Mouse (Mus musculus): ENCODE results near the gene Ssu2. TPM values are rescaled to one million over a fixed set of nuclear protein-coding genes. Genes with fewer than 3 reads are reported as not detected.

Ssu2 gene
- polyA plus RNA-seq, 1 experiment from 2014 or later = 0.06 TPM

DNA sequence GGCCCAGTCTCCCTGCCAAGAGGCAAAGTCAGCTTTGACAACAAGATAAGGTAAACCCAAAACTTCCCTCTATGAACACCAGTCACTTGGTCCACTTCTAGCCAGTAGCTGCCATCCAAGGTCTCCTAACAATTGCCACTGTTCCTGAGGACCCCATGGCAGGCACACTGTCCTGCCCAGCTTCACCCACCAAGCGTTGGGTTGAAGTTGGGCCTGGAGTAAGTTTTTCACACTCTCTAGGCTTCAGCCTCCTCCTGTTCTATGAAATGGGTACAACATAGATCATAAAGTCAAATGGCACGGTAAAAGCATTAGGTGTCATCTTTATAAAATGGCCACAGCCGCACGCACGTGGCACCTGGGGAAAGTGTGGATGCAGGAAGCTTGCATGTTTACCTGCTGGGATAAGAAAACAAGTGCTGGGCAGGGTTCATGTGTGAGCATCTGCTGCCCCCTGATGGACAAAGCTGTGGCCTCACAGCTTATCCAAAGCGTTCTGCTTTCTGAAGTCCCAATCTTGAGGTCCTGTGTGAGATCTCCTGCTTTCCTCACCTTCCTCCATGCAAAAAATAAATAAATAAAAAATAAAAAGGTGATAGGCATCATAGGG, 25.4 kb downstream of the Ssu2 start:
- H3K27ac ChIP-seq (ENCODE audit: low read length) = no peak overlapping the region
- no peak for ATAC-seq (ENCODE audit: low read depth)
- no peak overlapping the region for H3K4me2 ChIP-seq (ENCODE audit: low read depth, low read length)
- H3K36me3 ChIP-seq (ENCODE audit: control insufficient read depth, insufficient read depth) = no peaks in the 10 kb centered on the region
- no peaks in the 10 kb centered on the region for H3K9me3 ChIP-seq (replicated peaks; ENCODE audit: control insufficient read depth, low read length)
- no peak overlapping the region for H3K4me3 ChIP-seq (ENCODE audit: low read depth, low read length)
- H3K4me1 ChIP-seq (ENCODE audit: control insufficient read depth, low read depth, low read length) = no peaks in the 10 kb centered on the region
- 28% methylated on average over 6 of the region's 6 CpGs for WGBS (ENCODE audit: insufficient replicate concordance)
- H3K9ac ChIP-seq (ENCODE audit: low read depth, low read length) = no peak overlapping the region
- H3K27me3 ChIP-seq (ENCODE audit: control insufficient read depth, insufficient read depth, low read depth, low read length) = no peaks in the 10 kb centered on the region

DNA sequence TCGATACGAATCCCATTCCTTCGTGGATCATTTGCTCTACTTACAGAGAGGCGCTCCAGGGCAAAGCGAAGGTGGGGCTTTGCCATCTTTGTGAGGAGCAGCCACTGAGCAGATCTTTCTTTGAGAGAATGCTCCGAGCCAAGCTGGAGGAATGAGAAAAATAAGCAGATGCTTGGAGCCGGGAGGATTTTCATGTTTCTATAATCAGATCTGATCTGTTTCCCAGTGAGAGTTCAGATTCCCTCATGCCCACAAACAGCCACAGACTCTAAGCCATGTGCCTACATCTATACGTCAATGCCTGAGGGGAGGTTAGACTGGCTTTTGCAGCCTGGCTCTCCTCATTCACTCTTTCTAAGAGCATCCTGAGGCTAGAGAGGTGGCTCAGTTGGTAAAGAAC, 27.1 kb downstream of the Ssu2 start:
- H3K4me1 ChIP-seq (ENCODE audit: control insufficient read depth, low read depth, low read length) = no peaks in the 10 kb centered on the region
- H3K27ac ChIP-seq (ENCODE audit: low read length) = no peak overlapping the region
- no peak overlapping the region for H3K4me3 ChIP-seq (ENCODE audit: low read depth, low read length)
- ATAC-seq (ENCODE audit: low read depth) = no peak
- no peaks in the 10 kb centered on the region for H3K36me3 ChIP-seq (ENCODE audit: control insufficient read depth, insufficient read depth)
- no peak overlapping the region for H3K4me2 ChIP-seq (ENCODE audit: low read depth, low read length)
- no peaks in the 10 kb centered on the region for H3K27me3 ChIP-seq (ENCODE audit: control insufficient read depth, insufficient read depth, low read depth, low read length)
- WGBS (ENCODE audit: insufficient replicate concordance) = 72% methylated on average over 8 of the region's 8 CpGs
- H3K9me3 ChIP-seq (replicated peaks; ENCODE audit: control insufficient read depth, low read length) = no peaks in the 10 kb centered on the region
- H3K9ac ChIP-seq (ENCODE audit: low read depth, low read length) = no peak overlapping the region

DNA sequence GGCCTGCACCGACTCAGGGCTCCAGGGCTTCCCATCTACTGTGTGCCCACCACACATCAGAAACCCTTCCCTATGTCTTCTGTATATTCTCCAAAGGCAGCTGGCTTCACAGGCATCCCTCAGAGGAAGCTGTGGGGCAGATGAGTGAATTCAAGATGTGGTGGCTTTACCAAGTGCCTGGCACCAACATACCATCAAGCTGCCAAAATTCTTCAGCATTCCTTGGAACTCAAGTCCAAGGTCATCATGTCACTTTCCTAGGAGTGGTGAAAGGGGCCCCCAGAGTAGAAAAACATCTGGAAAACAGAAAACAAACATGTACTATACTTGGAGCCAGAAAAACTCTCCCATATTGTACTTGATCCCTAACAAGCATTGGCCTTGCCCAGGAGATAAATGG, 28.5 kb downstream of the Ssu2 start:
- 72% methylated on average over 1 of the region's 1 CpGs for WGBS (ENCODE audit: insufficient replicate concordance)
- H3K9ac ChIP-seq (ENCODE audit: low read depth, low read length) = no peak overlapping the region
- H3K27me3 ChIP-seq (ENCODE audit: control insufficient read depth, insufficient read depth, low read depth, low read length) = no peaks in the 10 kb centered on the region
- no peak overlapping the region for H3K4me2 ChIP-seq (ENCODE audit: low read depth, low read length)
- H3K4me3 ChIP-seq (ENCODE audit: low read depth, low read length) = no peak overlapping the region
- H3K9me3 ChIP-seq (replicated peaks; ENCODE audit: control insufficient read depth, low read length) = no peaks in the 10 kb centered on the region
- H3K36me3 ChIP-seq (ENCODE audit: control insufficient read depth, insufficient read depth) = no peaks in the 10 kb centered on the region
- ATAC-seq (ENCODE audit: low read depth) = no peak
- H3K4me1 ChIP-seq (ENCODE audit: control insufficient read depth, low read depth, low read length) = no peaks in the 10 kb centered on the region
- H3K27ac ChIP-seq (ENCODE audit: low read length) = no peak overlapping the region

DNA sequence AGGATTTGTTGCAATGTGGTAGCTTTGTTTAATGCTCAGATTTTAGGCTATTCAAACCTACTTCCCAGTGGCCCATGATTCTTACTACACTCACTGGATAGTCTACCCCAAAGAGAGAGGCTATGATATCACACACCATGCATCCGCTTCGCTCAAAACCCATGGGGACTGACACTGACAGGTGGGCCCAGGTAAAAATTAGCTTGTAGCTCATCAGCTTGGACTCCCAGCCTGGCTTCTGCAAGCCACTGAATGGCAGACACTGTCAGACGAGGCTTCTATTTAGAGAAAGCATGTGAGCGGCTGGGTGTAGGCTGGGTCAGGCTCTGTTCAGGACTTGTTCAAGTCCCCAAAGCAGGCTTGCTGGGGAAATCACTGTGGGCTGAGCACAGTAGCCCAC, 37.4 kb downstream of the Ssu2 start:
- Histone ChIP-seq H3K4me1 (ENCODE audit: control insufficient read depth, low read depth, low read length) (no peaks in the 10 kb centered on the region), H3K9ac (ENCODE audit: low read depth, low read length) (no peak overlapping the region), H3K27me3 (ENCODE audit: control insufficient read depth, insufficient read depth, low read depth, low read length) (no peaks in the 10 kb centered on the region), H3K9me3 (replicated peaks; ENCODE audit: control insufficient read depth, low read length) (no peaks in the 10 kb centered on the region), H3K27ac (ENCODE audit: low read length) (no peak overlapping the region), H3K36me3 (ENCODE audit: control insufficient read depth, insufficient read depth) (no peaks in the 10 kb centered on the region), H3K4me2 (ENCODE audit: low read depth, low read length) (no peak overlapping the region), H3K4me3 (ENCODE audit: low read depth, low read length) (no peak overlapping the region)
- no peak for ATAC-seq (ENCODE audit: low read depth)
- 65% methylated on average over 4 of the region's 4 CpGs for WGBS (ENCODE audit: insufficient replicate concordance)

DNA sequence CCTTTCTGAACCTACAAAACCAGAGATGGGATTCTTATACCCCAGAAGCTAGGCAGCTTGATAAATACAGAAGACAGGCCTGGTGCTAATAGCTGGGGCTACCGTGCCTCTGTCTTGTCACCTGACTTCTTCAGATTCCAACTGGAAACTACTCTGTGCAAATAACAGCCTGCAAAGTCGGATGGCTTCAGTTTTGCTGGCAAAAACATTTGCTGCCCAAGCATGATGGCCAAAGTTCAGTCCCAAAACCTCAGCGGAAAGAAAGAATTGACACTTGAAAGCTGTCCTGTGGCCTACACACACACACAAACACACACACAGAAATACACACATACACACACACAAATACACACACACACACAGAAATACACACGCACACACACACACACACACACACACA, 48.8 kb downstream of the Ssu2 start:
- Histone ChIP-seq H3K9ac (ENCODE audit: low read depth, low read length) (no peak overlapping the region), H3K4me2 (ENCODE audit: low read depth, low read length) (no peak overlapping the region), H3K27me3 (ENCODE audit: control insufficient read depth, insufficient read depth, low read depth, low read length) (no peaks in the 10 kb centered on the region), H3K36me3 (ENCODE audit: control insufficient read depth, insufficient read depth) (no peaks in the 10 kb centered on the region), H3K9me3 (replicated peaks; ENCODE audit: control insufficient read depth, low read length) (no peaks in the 10 kb centered on the region), H3K27ac (ENCODE audit: low read length) (no peak overlapping the region), H3K4me3 (ENCODE audit: low read depth, low read length) (no peak overlapping the region), H3K4me1 (ENCODE audit: control insufficient read depth, low read depth, low read length) (no peaks in the 10 kb centered on the region)
- no peak for ATAC-seq (ENCODE audit: low read depth)
- WGBS (ENCODE audit: insufficient replicate concordance) = 55% methylated on average over 4 of the region's 4 CpGs

DNA sequence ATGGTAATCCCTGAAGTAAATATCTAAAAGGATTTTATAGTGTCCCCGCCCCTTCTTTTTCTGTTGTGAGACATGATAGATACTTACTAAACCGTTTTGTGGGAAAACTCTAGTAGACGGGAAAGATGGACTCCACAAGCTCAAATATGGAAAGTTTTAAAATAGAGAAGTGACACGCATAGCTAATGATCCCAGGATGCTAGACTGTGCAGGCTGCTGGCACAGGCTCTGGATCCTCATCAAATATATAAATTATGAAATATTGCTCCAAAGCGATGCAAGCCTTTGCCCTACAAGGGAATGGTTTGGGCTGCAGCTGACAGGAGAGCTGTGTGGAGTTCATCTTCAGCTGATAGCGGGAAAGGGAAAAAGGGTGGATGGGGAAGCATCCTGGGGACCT, 50.2 kb downstream of the Ssu2 start:
- Histone ChIP-seq H3K9me3 (replicated peaks; ENCODE audit: control insufficient read depth, low read length) (no peaks in the 10 kb centered on the region), H3K4me1 (ENCODE audit: control insufficient read depth, low read depth, low read length) (no peaks in the 10 kb centered on the region), H3K27ac (ENCODE audit: low read length) (no peak overlapping the region), H3K36me3 (ENCODE audit: control insufficient read depth, insufficient read depth) (no peaks in the 10 kb centered on the region), H3K9ac (ENCODE audit: low read depth, low read length) (no peak overlapping the region), H3K4me3 (ENCODE audit: low read depth, low read length) (no peak overlapping the region), H3K27me3 (ENCODE audit: control insufficient read depth, insufficient read depth, low read depth, low read length) (no peaks in the 10 kb centered on the region), H3K4me2 (ENCODE audit: low read depth, low read length) (no peak overlapping the region)
- 58% methylated on average over 6 of the region's 6 CpGs for WGBS (ENCODE audit: insufficient replicate concordance)
- no peak for ATAC-seq (ENCODE audit: low read depth)

DNA sequence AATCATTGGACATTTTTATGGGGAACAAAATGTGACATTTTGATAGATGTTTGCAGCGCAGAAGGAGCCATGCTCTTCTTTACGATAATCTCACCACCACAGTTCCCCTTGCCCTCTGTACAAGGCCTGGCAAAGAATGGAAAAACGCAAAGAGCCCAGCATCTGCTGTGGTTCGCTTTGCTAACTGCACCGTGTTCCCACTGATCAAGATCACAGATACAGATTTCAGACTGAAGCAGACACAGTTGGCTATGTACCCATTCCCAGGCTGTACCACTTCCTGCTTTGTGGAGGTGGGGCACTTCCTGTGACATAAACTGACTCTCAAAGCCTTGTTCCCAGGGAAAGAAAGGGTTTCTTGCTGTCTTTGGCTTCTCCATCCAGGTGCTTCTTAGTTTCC, 53.9 kb downstream of the Ssu2 start:
- ATAC-seq (ENCODE audit: low read depth) = no peak
- Histone ChIP-seq H3K36me3 (ENCODE audit: control insufficient read depth, insufficient read depth) (no peaks in the 10 kb centered on the region), H3K9me3 (replicated peaks; ENCODE audit: control insufficient read depth, low read length) (no peaks in the 10 kb centered on the region), H3K27ac (ENCODE audit: low read length) (no peak overlapping the region), H3K4me2 (ENCODE audit: low read depth, low read length) (no peak overlapping the region), H3K9ac (ENCODE audit: low read depth, low read length) (no peak overlapping the region), H3K4me1 (ENCODE audit: control insufficient read depth, low read depth, low read length) (no peaks in the 10 kb centered on the region), H3K27me3 (ENCODE audit: control insufficient read depth, insufficient read depth, low read depth, low read length) (no peaks in the 10 kb centered on the region), H3K4me3 (ENCODE audit: low read depth, low read length) (no peak overlapping the region)
- WGBS (ENCODE audit: insufficient replicate concordance) = 31% methylated on average over 5 of the region's 5 CpGs

DNA sequence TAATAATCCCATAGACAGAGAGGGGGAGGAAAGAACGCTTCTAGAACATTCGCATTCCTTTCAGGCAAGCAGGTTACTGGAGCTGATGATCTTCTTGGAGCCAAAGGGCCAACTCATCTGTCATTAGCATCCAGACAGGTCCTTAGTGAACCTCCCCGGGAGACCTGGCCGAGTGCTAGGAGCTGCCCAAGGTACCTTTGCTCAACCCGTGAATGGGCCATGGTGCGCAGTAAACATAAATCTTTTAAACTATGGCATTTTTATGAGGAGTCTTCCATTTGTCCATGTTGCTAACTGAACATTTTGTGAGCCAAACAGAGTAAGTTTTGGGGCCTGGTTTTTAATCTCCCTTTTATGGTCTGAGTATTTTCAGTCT, 56.6 kb downstream of the Ssu2 start:
- H3K4me3 ChIP-seq (ENCODE audit: low read depth, low read length) = no peak overlapping the region
- H3K9ac ChIP-seq (ENCODE audit: low read depth, low read length) = no peak overlapping the region

DNA sequence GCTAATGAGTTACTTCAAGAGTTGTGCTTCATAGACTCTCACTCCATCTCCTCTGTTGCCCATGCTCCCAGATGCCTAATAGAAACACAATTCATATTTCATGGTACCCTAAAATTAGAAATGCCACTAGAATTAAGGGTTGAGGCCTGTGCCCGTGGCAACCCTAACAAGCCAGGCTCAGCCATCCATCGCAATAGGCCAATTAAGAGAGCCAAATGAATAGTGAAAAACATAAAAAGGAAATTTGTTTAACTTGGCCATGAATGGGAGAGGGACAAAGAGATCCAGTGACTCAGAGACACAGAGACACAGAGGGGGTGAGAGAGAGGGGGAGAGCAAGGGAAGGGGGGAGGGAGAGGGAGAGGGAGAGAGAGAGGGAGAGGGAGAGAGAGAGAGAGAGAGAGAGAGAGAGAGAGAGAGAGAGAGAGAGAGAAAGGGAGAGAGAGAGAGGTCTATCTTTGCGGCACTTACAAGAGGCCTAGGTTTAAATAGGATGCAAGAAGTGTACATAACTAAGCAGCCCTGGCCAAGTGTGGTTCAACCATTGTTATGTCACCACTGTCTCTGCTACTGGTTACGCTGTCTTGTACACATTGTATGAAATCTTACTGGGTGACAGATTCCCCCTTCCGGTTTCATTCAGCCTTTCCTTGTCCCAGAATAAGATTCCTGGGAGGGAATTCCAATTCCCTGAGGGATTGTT, 57.2 kb downstream of the Ssu2 start:
- H3K27ac ChIP-seq (ENCODE audit: low read length) = no peak overlapping the region

More for the DNA sequence above, 56.6 kb downstream of the Ssu2 start:
- Histone ChIP-seq H3K9me3 (replicated peaks; ENCODE audit: control insufficient read depth, low read length) (no peaks in the 10 kb centered on the region), H3K27ac (ENCODE audit: low read length) (no peak overlapping the region), H3K27me3 (ENCODE audit: control insufficient read depth, insufficient read depth, low read depth, low read length) (no peaks in the 10 kb centered on the region), H3K4me2 (ENCODE audit: low read depth, low read length) (no peak overlapping the region), H3K4me1 (ENCODE audit: control insufficient read depth, low read depth, low read length) (no peaks in the 10 kb centered on the region), H3K36me3 (ENCODE audit: control insufficient read depth, insufficient read depth) (no peaks in the 10 kb centered on the region)
- 67% methylated on average over 6 of the region's 6 CpGs for WGBS (ENCODE audit: insufficient replicate concordance)
- no peak for ATAC-seq (ENCODE audit: low read depth)

More for the DNA sequence above, 57.2 kb downstream of the Ssu2 start:
- ATAC-seq (ENCODE audit: low read depth) = no peak
- WGBS (ENCODE audit: insufficient replicate concordance) = 71% methylated on average over 5 of the region's 5 CpGs
- Histone ChIP-seq H3K4me1 (ENCODE audit: control insufficient read depth, low read depth, low read length) (no peaks in the 10 kb centered on the region), H3K9ac (ENCODE audit: low read depth, low read length) (no peak overlapping the region), H3K27me3 (ENCODE audit: control insufficient read depth, insufficient read depth, low read depth, low read length) (no peaks in the 10 kb centered on the region), H3K36me3 (ENCODE audit: control insufficient read depth, insufficient read depth) (no peaks in the 10 kb centered on the region), H3K9me3 (replicated peaks; ENCODE audit: control insufficient read depth, low read length) (no peaks in the 10 kb centered on the region), H3K4me3 (ENCODE audit: low read depth, low read length) (no peak overlapping the region), H3K4me2 (ENCODE audit: low read depth, low read length) (no peak overlapping the region)
